Mouse (Mus musculus): ENCODE measurements around the gene Anks6. TPM values are rescaled to one million over a fixed set of nuclear protein-coding genes. Genes with fewer than 3 reads are reported as not detected.

Gene Anks6
- total RNA-seq, 2 experiments from 2014 or later = not detected

DNA sequence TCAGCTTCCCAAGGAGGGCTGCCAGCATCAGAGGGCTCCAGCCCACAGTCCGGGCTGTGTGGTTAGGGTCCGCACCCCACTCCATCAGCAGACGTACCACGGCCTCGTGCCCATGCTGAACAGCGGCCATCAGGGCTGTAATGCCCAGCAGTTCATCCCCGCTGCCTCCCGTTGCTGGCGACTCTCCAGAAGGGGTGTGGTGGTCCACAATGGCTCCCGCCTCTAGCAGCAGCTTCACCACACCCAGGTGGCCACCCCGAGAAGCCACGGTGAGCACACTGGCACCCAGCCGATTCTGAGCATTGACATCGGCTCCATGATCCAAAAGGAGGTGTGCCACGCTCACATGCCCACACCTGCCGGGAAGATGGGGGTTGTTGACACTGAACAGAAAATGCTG is 8.0 kb downstream of the Anks6 start:
- ATAC-seq (replicated peaks; ENCODE audit: low FRiP score, poor library complexity, severe bottlenecking) = no peak

DNA sequence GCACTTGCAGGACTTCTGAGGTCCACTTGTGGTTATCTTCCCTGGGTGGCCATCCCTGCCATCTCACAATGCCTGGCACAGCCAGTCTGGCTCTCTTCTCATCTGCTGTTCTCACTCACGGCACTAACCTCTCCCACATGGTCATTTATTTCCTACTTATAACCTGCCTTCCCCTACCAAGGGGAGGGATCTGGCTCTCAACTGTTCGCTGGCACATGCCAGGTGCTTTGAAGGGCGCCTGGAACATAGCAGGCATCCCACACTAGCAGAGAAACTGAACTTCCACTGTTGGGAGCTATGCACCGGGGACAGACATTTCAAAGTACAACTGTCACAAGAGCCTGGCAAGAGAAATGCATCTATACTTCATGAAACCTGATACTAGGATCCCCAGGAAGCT is 9.5 kb downstream of the Anks6 start:
- ATAC-seq (replicated peaks; ENCODE audit: low FRiP score, poor library complexity, severe bottlenecking) = no peak

- no peak for ATAC-seq (replicated peaks; ENCODE audit: low FRiP score, poor library complexity, severe bottlenecking)
Measured at GRCm38 (mm10) chr4:47046974-47047373, 10.3 kb downstream of the Anks6 start.

- ATAC-seq (replicated peaks; ENCODE audit: low FRiP score, poor library complexity, severe bottlenecking) = no peak
Measured at GRCm38 (mm10) chr4:47043866-47044265, 13.4 kb downstream of the Anks6 start.

- ATAC-seq (replicated peaks; ENCODE audit: low FRiP score, poor library complexity, severe bottlenecking) = no peak
Measured at GRCm38 (mm10) chr4:47039586-47039985, 17.6 kb downstream of the Anks6 start.

- peak; percentile 63; the same call in 1 of the 2 replicates for ATAC-seq (replicated peaks; ENCODE audit: low FRiP score, poor library complexity, severe bottlenecking)
Measured at GRCm38 (mm10) chr4:47037321-47037657, 19.9 kb downstream of the Anks6 start.

- no peak for ATAC-seq (replicated peaks; ENCODE audit: low FRiP score, poor library complexity, severe bottlenecking)
Measured at GRCm38 (mm10) chr4:47036486-47037320, 20.5 kb downstream of the Anks6 start.

DNA sequence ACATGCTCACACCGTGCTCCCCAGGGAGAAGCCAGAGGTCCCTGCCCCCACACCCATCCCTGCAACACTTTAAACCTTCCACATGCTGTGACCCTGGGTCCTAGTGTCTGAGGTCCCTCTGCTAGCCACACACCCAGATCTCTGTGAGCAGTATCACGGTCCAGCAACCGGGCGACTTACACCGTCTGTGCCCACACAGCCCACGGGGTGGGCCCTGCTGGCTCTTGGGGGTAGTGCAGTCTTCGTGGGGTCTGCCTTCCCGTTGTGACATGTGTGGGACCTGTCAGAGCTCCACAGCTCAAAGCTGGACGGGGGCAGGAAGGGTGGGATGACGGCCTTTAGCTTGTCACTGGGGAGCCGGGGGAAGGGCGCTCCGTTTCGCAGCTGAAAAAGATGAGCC is 21.7 kb downstream of the Anks6 start:
- ATAC-seq (replicated peaks; ENCODE audit: low FRiP score, poor library complexity, severe bottlenecking) = no peak

GRCm38 (mm10) chr4:47032171-47032570 is 25.1 kb downstream of the Anks6 start:
- no peak for ATAC-seq (replicated peaks; ENCODE audit: low FRiP score, poor library complexity, severe bottlenecking)

GRCm38 (mm10) chr4:47028791-47029190 is 28.4 kb downstream of the Anks6 start:
- no peak for ATAC-seq (replicated peaks; ENCODE audit: low FRiP score, poor library complexity, severe bottlenecking)

DNA sequence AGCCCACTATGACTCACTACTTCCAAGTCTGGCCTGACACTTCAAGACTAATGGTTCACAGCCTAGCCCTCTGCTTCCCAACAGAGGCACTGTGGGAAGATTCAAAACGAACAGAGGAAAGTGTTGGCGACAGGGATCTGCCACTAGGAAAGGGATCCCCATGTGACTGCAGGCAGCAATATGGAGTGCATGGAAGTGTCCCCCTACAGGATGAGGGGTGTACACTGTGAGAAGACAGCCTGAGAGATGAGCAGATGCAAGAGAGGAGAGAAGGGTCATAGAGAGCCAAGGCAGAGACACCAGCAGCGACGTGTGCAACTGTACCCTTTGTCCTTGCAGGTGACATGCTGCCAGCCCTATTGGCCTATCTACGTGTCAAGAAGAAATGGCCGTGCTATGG is 33.3 kb downstream of the Anks6 start:
- no peak for ATAC-seq (replicated peaks; ENCODE audit: low FRiP score, poor library complexity, severe bottlenecking)

DNA sequence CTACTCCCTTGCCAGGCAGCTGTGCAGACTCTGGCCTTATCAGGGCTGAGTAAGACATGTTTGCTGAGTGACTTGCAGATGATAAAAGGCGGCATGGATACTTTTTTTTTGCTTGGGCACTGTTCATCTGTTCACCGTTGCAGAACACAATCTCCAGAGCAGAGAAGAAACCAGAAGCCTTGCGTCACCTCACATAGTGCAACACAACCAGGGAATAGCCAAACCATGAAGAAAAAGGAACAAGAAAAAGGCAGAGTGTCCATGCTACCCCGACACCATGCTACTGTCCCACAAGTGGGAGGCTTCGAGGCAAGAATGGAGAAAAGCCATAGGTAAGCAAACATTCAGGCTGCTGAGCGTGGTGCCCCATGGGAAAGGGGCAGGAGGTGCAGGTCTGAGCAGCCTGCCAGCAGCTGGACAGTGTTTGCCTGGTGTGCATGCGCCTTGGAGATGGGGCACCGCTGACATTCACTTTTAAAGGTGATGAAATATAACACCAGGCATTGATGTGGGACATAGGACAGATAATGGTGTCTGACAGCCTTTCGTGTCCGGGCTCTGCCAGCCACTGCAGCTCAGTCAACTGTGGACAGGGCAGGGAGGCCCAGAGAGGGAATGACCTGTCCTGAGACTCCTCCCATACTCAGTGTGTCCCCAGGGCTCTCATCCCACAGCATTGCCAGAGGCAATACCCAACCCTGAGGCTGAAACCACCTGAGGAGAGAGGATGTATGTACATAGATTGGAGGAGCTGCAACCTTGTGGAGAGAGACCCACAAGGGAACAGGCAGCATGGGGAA is 34.2 kb downstream of the Anks6 start:
- ATAC-seq (replicated peaks; ENCODE audit: low FRiP score, poor library complexity, severe bottlenecking) = no peak

GRCm38 (mm10) chr4:47020563-47020962 is 36.7 kb downstream of the Anks6 start:
- ATAC-seq (replicated peaks; ENCODE audit: low FRiP score, poor library complexity, severe bottlenecking) = no peak

DNA sequence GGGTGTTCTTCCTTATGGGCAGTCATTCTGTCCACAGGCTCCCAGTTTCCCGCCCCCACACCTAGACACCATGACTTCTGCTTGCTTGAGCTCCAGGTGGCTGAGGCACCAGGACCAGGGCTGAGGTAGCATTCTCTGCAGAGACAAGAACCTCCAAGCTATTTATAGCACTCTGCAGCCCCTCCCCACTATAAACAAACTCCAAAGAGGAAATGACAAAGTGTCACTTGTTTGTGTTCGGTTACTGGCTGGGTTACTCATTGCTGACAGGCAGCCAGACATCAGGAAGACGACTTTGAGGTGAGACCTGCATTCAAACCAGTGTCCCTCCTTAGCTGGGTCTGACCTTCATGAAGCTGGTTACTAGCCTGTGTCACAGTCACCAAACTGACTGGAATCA is 42.1 kb downstream of the Anks6 start:
- no peak for ATAC-seq (replicated peaks; ENCODE audit: low FRiP score, poor library complexity, severe bottlenecking)

- no peak for ATAC-seq (replicated peaks; ENCODE audit: low FRiP score, poor library complexity, severe bottlenecking)
Measured at GRCm38 (mm10) chr4:47012476-47012875, 44.8 kb downstream of the Anks6 start.

DNA sequence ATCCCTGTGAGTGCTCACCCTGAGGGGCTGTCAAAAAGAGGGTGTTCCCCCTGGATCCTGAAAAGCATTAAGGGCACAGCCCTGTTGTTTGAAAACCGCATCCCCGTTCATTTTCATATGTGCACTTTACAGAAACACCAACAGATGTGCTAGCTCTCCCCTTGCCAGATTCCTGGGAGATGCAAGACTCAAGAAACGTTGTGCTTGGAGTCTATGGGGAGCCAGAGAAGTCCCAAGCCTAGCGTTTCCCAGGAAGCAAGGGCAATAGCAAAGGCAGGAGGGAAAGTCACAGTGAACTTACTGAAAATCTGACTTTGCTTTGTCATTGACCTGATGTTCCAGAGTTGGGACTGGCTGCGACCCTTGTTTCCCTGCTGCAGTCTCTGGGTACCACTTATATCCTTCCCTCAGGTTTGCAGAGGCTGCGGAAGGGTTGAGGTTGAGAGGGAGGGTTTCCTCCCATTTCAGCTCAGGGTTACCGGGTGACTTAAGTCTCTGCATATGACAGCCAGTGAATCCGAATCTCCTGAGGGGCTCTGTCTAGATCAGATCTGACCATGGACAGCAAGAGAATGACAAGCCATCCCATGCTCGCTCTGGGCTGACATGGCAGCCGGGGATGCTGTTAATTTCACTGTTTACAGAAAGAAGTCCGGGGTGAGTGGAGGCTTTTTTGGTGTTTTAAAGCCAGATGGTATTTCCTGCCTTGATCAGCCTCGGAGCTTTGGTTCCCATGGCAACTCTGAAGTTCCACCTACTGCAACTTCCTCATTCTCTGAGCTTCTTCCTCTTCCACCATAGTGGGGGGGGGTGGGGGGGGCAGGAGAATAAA is 46.6 kb downstream of the Anks6 start:
- no peak for ATAC-seq (replicated peaks; ENCODE audit: low FRiP score, poor library complexity, severe bottlenecking)

DNA sequence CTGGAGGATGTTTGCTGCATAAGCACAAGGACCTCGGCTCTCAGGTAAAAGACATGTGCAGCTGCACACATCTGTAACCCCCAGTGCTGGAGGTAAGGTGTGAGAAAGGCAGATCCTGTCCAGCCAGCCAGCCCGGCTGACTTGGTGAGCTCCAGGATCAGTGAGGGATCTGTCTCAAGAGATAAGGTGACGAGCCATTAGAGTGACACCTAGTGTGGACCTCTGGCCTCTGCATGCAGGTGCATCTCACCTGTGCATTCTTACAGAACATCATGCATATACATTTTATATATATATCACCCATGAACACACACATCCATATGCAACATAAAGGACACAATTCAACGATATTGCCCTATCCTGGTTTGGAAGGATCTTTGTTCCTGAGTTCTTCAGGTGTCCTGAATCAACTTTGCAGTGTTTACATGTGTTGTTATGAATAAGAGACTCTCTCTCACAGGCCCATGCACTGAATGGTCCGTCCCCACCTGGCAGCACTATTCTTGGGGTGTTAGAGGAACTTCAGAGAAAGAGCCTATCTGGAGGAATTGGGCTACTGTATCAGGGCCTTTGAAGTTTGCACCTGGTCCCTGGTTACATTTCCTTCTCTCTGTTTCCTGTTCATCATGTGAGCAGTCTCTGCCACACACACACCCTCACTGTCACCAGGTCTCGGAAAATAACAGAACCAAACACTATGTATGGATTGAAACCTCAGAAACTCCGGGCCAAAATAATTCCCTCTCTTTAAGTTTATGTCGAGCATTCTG is 56.4 kb downstream of the Anks6 start:
- ATAC-seq (replicated peaks; ENCODE audit: low FRiP score, poor library complexity, severe bottlenecking) = no peak

DNA sequence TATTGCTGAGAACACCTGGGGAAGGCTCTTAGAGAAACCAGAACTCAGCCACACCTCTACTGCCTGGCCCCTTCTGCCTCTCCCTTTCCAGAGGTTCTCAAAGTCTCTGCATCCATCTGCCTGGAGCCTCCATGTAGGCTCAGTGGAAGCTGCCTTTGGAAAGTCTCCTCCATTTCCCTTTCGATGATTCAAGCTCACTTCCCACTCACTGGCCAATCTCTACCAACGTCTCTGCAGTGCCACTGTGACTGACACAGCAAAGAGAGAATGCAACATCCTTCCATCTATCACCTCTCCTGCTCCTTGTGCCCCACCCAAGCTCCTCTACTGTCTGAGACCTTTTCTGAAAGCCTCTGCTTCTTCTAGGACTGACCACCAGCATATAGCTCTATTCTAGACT is 59.3 kb downstream of the Anks6 start:
- no peak for ATAC-seq (replicated peaks; ENCODE audit: low FRiP score, poor library complexity, severe bottlenecking)

- no peak for ATAC-seq (replicated peaks; ENCODE audit: low FRiP score, poor library complexity, severe bottlenecking)
Measured at GRCm38 (mm10) chr4:46992827-46993473, 64.3 kb downstream of the Anks6 start.

Data from erythroid progenitor cell, adult 5-6 weeks (primary cell).